Mouse (Mus musculus) lung, embryonic 14.5 days (tissue): ENCODE data around the gene Tmod2. TPM values are rescaled to one million over a fixed set of nuclear protein-coding genes. Genes with fewer than 3 reads are reported as not detected.
A peak's percentile ranks its signal among the peaks of the same experiment; 100 is the strongest.

ENCODE experiments used
- ATAC-seq: fragments of 200-750 bp; cut with Nextera tagmentation; 2 replicates; pipeline ENCODE4 v1.8.0; 2017; ENCODE audit warnings: mild to moderate bottlenecking, moderate TSS enrichment, moderate library complexity; ENCODE audit not compliant: insufficient read depth
- DNase-seq: peaks from one replicate; pipeline ENCODE4 v3.0.0-alpha.2; 2015
- H3K27ac ChIP-seq: fragments of 300-500 bp; sonication (generic); 2 replicates; pipeline ENCODE4 v1.5.1; 2014; ENCODE audit warnings: low read depth, mild to moderate bottlenecking, moderate library complexity
- H3K27me3 ChIP-seq: fragments of 300-500 bp; sonication (generic); 2 replicates; pipeline ENCODE4 v1.6.1; 2014; ENCODE audit warnings: low read length, control low read depth; ENCODE audit not compliant: insufficient read depth
- H3K36me3 ChIP-seq: fragments of 300-500 bp; sonication (generic); 2 replicates; pipeline ENCODE4 v1.6.1; 2014; ENCODE audit warnings: control low read depth; ENCODE audit not compliant: insufficient read depth
- H3K4me1 ChIP-seq: fragments of 300-500 bp; sonication (generic); 2 replicates; pipeline ENCODE4 v1.6.1; 2014; ENCODE audit warnings: antibody characterized with exemption, control low read depth; ENCODE audit not compliant: insufficient read depth
- H3K4me2 ChIP-seq: fragments of 300-500 bp; sonication (generic); 2 replicates; pipeline ENCODE4 v1.6.1; 2014; ENCODE audit warnings: mild to moderate bottlenecking
- H3K4me3 ChIP-seq: fragments of 300-500 bp; sonication (generic); 2 replicates; pipeline ENCODE4 v1.5.1; 2014; ENCODE audit warnings: low read depth, low read length
- H3K9ac ChIP-seq: fragments of 300-500 bp; sonication (generic); 2 replicates; pipeline ENCODE4 v1.6.1; 2014
- H3K9me3 ChIP-seq: fragments of 300-500 bp; sonication (generic); 2 replicates; pipeline ENCODE4 v1.6.1; 2016; ENCODE audit warnings: low read depth, low read length, control low read depth
- CTCF ChIP-seq: IDR thresholded peaks from 2 replicates; pipeline ENCODE4 v1.5.1; 2016; ENCODE audit warnings: antibody characterized with exemption, low read depth
- WGBS: fragments of 180-500 bp; shearing (Covaris S2); extraction: QIAGEN DNeasy Blood & Tissue Kit; methylation state at CpG from one replicate; pipeline ENCODE4 v1.1.7; 2014; 5-methylcytosine and 5-hydroxymethylcytosine counted together
- polyA plus RNA-seq: library from polyadenylated mRNA; unstranded; fragments of >200 nt; fragmentation: Nextera tagmentation; extraction: Ambion mirVana; gene quantifications from 2 replicates; pipeline ENCODE4 v1.2.1, GENCODE M21; 2014

Gene Tmod2
- polyA plus RNA-seq, 1 experiment from 2014 or later, result 8.0 TPM

- ATAC-seq, result no peak
- H3K9ac ChIP-seq, result no peak overlapping the region
- H3K9me3 ChIP-seq, result no peaks in the 10 kb centered on the region
- no peak overlapping the region for H3K4me2 ChIP-seq
- no peaks in the 10 kb centered on the region for H3K27me3 ChIP-seq
- no peak overlapping the region for H3K4me3 ChIP-seq
- no peak for DNase-seq
- no peaks in the 10 kb centered on the region for H3K4me1 ChIP-seq
- no peak for TF ChIP-seq CTCF
- no peak overlapping the region for H3K27ac ChIP-seq
- no peaks in the 10 kb centered on the region for H3K36me3 ChIP-seq
- 51% methylated on average over 6 of the region's 6 CpGs for WGBS
Observed at GRCm38 (mm10) chr9:75563622-75564021, 47.5 kb downstream of the Tmod2 start.

- H3K9ac ChIP-seq, result no peak overlapping the region
- no peaks in the 10 kb centered on the region for H3K4me1 ChIP-seq
- ATAC-seq (no peak), DNase-seq (no peak)
- H3K4me3 ChIP-seq, result no peak overlapping the region
- H3K4me2 ChIP-seq, result no peak overlapping the region
- H3K9me3 ChIP-seq, result no peaks in the 10 kb centered on the region
- TF ChIP-seq CTCF, result no peak
- H3K27me3 ChIP-seq, result no peaks in the 10 kb centered on the region
- H3K27ac ChIP-seq, result no peak overlapping the region
- WGBS, result 60% methylated on average over 2 of the region's 2 CpGs
- no peaks in the 10 kb centered on the region for H3K36me3 ChIP-seq
Observed at GRCm38 (mm10) chr9:75563176-75563575, 47.9 kb downstream of the Tmod2 start.

GRCm38 (mm10) chr9:75561040-75561669, 50.0 kb downstream of the Tmod2 start:
- no peaks in the 10 kb centered on the region for H3K9me3 ChIP-seq
- DNase-seq (no peak), ATAC-seq (no peak)
- H3K27ac ChIP-seq, result no peak overlapping the region
- H3K4me2 ChIP-seq, result no peak overlapping the region
- no peaks in the 10 kb centered on the region for H3K27me3 ChIP-seq
- 0 out of 2 replicates have a peak, but pooled peaks cover 12% of the 10 kb centered on the region for H3K4me1 ChIP-seq
- no peak overlapping the region for H3K4me3 ChIP-seq
- WGBS, result 72% methylated on average over 13 of the region's 13 CpGs
- no peaks in the 10 kb centered on the region for H3K36me3 ChIP-seq
- H3K9ac ChIP-seq, result no peak overlapping the region
- no peak for TF ChIP-seq CTCF

GRCm38 (mm10) chr9:75560353-75560752, 50.8 kb downstream of the Tmod2 start:
- H3K27ac ChIP-seq, result no peak overlapping the region
- TF ChIP-seq CTCF, result no peak
- no peak overlapping the region for H3K9ac ChIP-seq
- no peak overlapping the region for H3K4me2 ChIP-seq
- no peaks in the 10 kb centered on the region for H3K9me3 ChIP-seq
- H3K4me3 ChIP-seq, result no peak overlapping the region
- ATAC-seq, result no peak
- H3K4me1 ChIP-seq, result 0 out of 2 replicates have a peak, but pooled peaks cover 12% of the 10 kb centered on the region
- DNase-seq, result no peak
- H3K27me3 ChIP-seq, result no peaks in the 10 kb centered on the region
- no peaks in the 10 kb centered on the region for H3K36me3 ChIP-seq

GRCm38 (mm10) chr9:75559512-75560012, 51.6 kb downstream of the Tmod2 start, which contains the start of gene Tmod3:
Gene Tmod3 (minus strand): TSS chr9:75559657.
- peak within 1 kb of the TSS; percentile 76 for H3K4me2 ChIP-seq
- 1% methylated on average over 21 of the region's 21 CpGs for WGBS
- peak within 1 kb of the TSS; percentile 87 for H3K4me3 ChIP-seq
- H3K27me3 ChIP-seq, result no peaks in the 10 kb centered on the region
- no peaks in the 10 kb centered on the region for H3K9me3 ChIP-seq
- peak; percentile 97 for DNase-seq
- peak within 1 kb of the TSS; percentile 74 for H3K9ac ChIP-seq
- TF ChIP-seq CTCF, result no peak
- ATAC-seq, result peak; percentile 99
- 0 out of 2 replicates have a peak, but pooled peaks cover 12% of the 10 kb centered on the region for H3K4me1 ChIP-seq
- no peaks in the 10 kb centered on the region for H3K36me3 ChIP-seq
- H3K27ac ChIP-seq, result peak within 1 kb of the TSS; percentile 88

GRCm38 (mm10) chr9:75558812-75559511, 52.2 kb downstream of the Tmod2 start:
- WGBS, result under 1% methylated on average over 47 of the region's 47 CpGs
- DNase-seq, result peak; percentile 85
- Histone ChIP-seq H3K4me3 (peak overlapping the region; percentile 87), H3K9ac (peak overlapping the region; percentile 74), H3K4me1 (0 out of 2 replicates have a peak, but pooled peaks cover 12% of the 10 kb centered on the region), H3K9me3 (no peaks in the 10 kb centered on the region), H3K4me2 (peak overlapping the region; percentile 76), H3K27ac (peak overlapping the region; percentile 88), H3K36me3 (no peaks in the 10 kb centered on the region), H3K27me3 (no peaks in the 10 kb centered on the region)
- TF ChIP-seq CTCF, result no peak
- peak; percentile 92 for ATAC-seq

- peak overlapping the region; percentile 88 for H3K27ac ChIP-seq
- DNase-seq (peak; percentile 59), ATAC-seq (no peak)
- no peaks in the 10 kb centered on the region for H3K27me3 ChIP-seq
- H3K9me3 ChIP-seq, result no peaks in the 10 kb centered on the region
- no peaks in the 10 kb centered on the region for H3K36me3 ChIP-seq
- 0 out of 2 replicates have a peak, but pooled peaks cover 12% of the 10 kb centered on the region for H3K4me1 ChIP-seq
- 13% methylated on average over 3 of the region's 3 CpGs for WGBS
- peak overlapping the region; percentile 74 for H3K9ac ChIP-seq
- peak overlapping the region; percentile 76 for H3K4me2 ChIP-seq
- H3K4me3 ChIP-seq, result peak overlapping the region; percentile 87
- TF ChIP-seq CTCF, result no peak
Observed at GRCm38 (mm10) chr9:75558360-75558759, 52.8 kb downstream of the Tmod2 start.
